Mouse (Mus musculus) large intestine, adult 2 months (tissue): ENCODE measurements around the gene Ap3s2. TPM values are rescaled to one million over a fixed set of nuclear protein-coding genes. Genes with fewer than 3 reads are reported as not detected.

Experiments
- DNase-seq: peaks from one replicate; pipeline ENCODE4 v3.0.0-alpha.2; 2012; ENCODE audit warnings: low read depth, low spot score
- WGBS: fragments of 180-500 bp; shearing (Covaris S2); methylation state at CpG from one replicate; pipeline ENCODE4 v1.1.7; 2018; 5-methylcytosine and 5-hydroxymethylcytosine counted together
- polyA plus RNA-seq: library from polyadenylated mRNA; depleted of rRNA; stranded (reverse); fragments of >200 nt; gene quantifications from 2 replicates; pipeline ENCODE4 v1.2.3, GENCODE M21; 2012

The Ap3s2 gene
- polyA plus RNA-seq, 1 experiment: 12.4 TPM

- 60% methylated on average over 6 of the region's 6 CpGs for WGBS
- DNase-seq: no peak
These were observed 27.6 kb downstream of the Ap3s2 start for GRCm38 (mm10) chr7:79892576-79893428.

- no peak for DNase-seq
- 40% methylated on average over 15 of the region's 15 CpGs for WGBS
These were observed 29.8 kb downstream of the Ap3s2 start for GRCm38 (mm10) chr7:79890436-79891221.

GRCm38 (mm10) chr7:79888603-79889002, 31.8 kb downstream of the Ap3s2 start:
- no peak for DNase-seq
- 29% methylated on average over 9 of the region's 9 CpGs for WGBS

- WGBS: 72% methylated on average over 7 of the region's 7 CpGs
- no peak for DNase-seq
These were observed 36.7 kb downstream of the Ap3s2 start for GRCm38 (mm10) chr7:79883613-79884334.

- WGBS: 37% methylated on average over 6 of the region's 6 CpGs
- DNase-seq: no peak
These were observed 38.5 kb downstream of the Ap3s2 start for GRCm38 (mm10) chr7:79881901-79882300.

GRCm38 (mm10) chr7:79880998-79881397, 39.5 kb downstream of the Ap3s2 start:
- no peak for DNase-seq

GRCm38 (mm10) chr7:79880033-79880432, 40.4 kb downstream of the Ap3s2 start:
- no peak for DNase-seq
- 87% methylated on average over 6 of the region's 6 CpGs for WGBS

More at GRCm38 (mm10) chr7:79880998-79881397, 39.5 kb downstream of the Ap3s2 start:
- WGBS: 71% methylated on average over 3 of the region's 3 CpGs

- WGBS: 21% methylated on average over 2 of the region's 2 CpGs
- peak; percentile 62 for DNase-seq
These were observed 41.9 kb downstream of the Ap3s2 start for GRCm38 (mm10) chr7:79878455-79879025.

- DNase-seq: no peak
- 83% methylated on average over 6 of the region's 6 CpGs for WGBS
These were observed 47.0 kb downstream of the Ap3s2 start for GRCm38 (mm10) chr7:79873407-79873806.

- DNase-seq: no peak
- 79% methylated on average over 6 of the region's 6 CpGs for WGBS
These were observed 48.6 kb downstream of the Ap3s2 start for GRCm38 (mm10) chr7:79871797-79872345.

- no peak for DNase-seq
- 22% methylated on average over 6 of the region's 6 CpGs for WGBS
These were observed 51.3 kb downstream of the Ap3s2 start for GRCm38 (mm10) chr7:79869072-79869719.

GRCm38 (mm10) chr7:79868475-79868874, 52.0 kb downstream of the Ap3s2 start:
- no peak for DNase-seq
- WGBS: 38% methylated on average over 7 of the region's 7 CpGs

GRCm38 (mm10) chr7:79867861-79868260, 52.6 kb downstream of the Ap3s2 start:
- no peak for DNase-seq
- 68% methylated on average over 13 of the region's 13 CpGs for WGBS

GRCm38 (mm10) chr7:79866294-79867000, 54.0 kb downstream of the Ap3s2 start:
- WGBS: 86% methylated on average over 3 of the region's 3 CpGs
- DNase-seq: no peak

GRCm38 (mm10) chr7:79861794-79862193, 58.7 kb downstream of the Ap3s2 start:
- DNase-seq: no peak
- 82% methylated on average over 8 of the region's 8 CpGs for WGBS

- DNase-seq: no peak
- 90% methylated on average over 9 of the region's 9 CpGs for WGBS
These were observed 59.6 kb downstream of the Ap3s2 start, which contains the start of gene Anpep for GRCm38 (mm10) chr7:79860811-79861210. Gene Anpep, minus strand, starts transcription at chr7:79861059.

GRCm38 (mm10) chr7:79858956-79859630, 61.4 kb downstream of the Ap3s2 start:
- no peak for DNase-seq
- WGBS: 66% methylated on average over 9 of the region's 9 CpGs
